ENCODE assay signal across 25 mouse cellular contexts in genomic region chr1:78664326-78664725, GRCm38 (mm10).
"Had no signal": no experiment of that assay in that cellular context is flagged by ENCODE, and none has a peak within 500 bp of the region (broad histone marks: within the 10 kb centered on the region; RNA-seq: fewer than 3 reads in every experiment).

No protein-coding gene starts in this region.

- ATAC-seq: hindbrain, embryonic 16.5 days; inflammation-experienced regulatory T-cells, adult 6 months; intestine, embryonic 15.5 days; intestine, postnatal 0 days had no signal

- H3K27ac ChIP-seq: gastrocnemius, adult 2 months; heart, embryonic 10.5 days; hindbrain, embryonic 10.5 days; hindbrain, embryonic 12.5 days; hindbrain, embryonic 14.5 days; intestine, embryonic 15.5 days; left cerebral cortex, adult 2 months; limb, embryonic 10.5 days; limb, embryonic 12.5 days; liver, embryonic 13.5 days; liver, embryonic 15.5 days had no signal

- H3K4me2 ChIP-seq: heart, embryonic 12.5 days; hindbrain, embryonic 12.5 days; hindbrain, embryonic 14.5 days; intestine, embryonic 15.5 days; limb, embryonic 12.5 days; liver, embryonic 11.5 days; liver, embryonic 13.5 days; liver, embryonic 15.5 days had no signal

- H3K27me3 ChIP-seq: heart, embryonic 12.5 days; hindbrain, embryonic 12.5 days; intestine, embryonic 15.5 days; limb, embryonic 12.5 days; liver, embryonic 13.5 days; liver, embryonic 15.5 days had no signal

- H3K4me3 ChIP-seq: gastrocnemius, adult 2 months; heart, embryonic 10.5 days; heart, embryonic 12.5 days; hindbrain, embryonic 10.5 days; hindbrain, embryonic 12.5 days; intestine, embryonic 15.5 days; left cerebral cortex, adult 2 months; limb, embryonic 10.5 days; limb, embryonic 12.5 days; liver, embryonic 13.5 days; liver, embryonic 15.5 days had no signal

- H3K9me3 ChIP-seq: heart, embryonic 10.5 days; heart, embryonic 12.5 days; hindbrain, embryonic 10.5 days; hindbrain, embryonic 12.5 days; intestine, embryonic 15.5 days; limb, embryonic 10.5 days; limb, embryonic 12.5 days; liver, embryonic 13.5 days; liver, embryonic 15.5 days had no signal

- H3K9ac ChIP-seq: heart, embryonic 12.5 days; hindbrain, embryonic 12.5 days; hindbrain, embryonic 14.5 days; intestine, embryonic 15.5 days; limb, embryonic 12.5 days; liver, embryonic 13.5 days; liver, embryonic 15.5 days had no signal

- DNase-seq: gastrocnemius, adult 2 months; gastrocnemius, postnatal 10 days; gastrocnemius, postnatal 25 days; heart, postnatal 10 days; heart, postnatal 4 days; kidney, adult 18-20 months; kidney, adult 8-10 months; kidney, postnatal 10 days; kidney, postnatal 4 days; liver; liver, embryonic 13.5 days had no signal
